Mouse (Mus musculus) heart, postnatal 0 days (tissue): Measurements from ENCODE around the gene Eif2b5.

Experiments used
- CTCF ChIP-seq: IDR thresholded peaks from 2 replicates; pipeline ENCODE4 v1.5.1; 2016; ENCODE audit warnings: antibody characterized with exemption, control low read depth, low read depth
- EP300 ChIP-seq: IDR thresholded peaks from 2 replicates; pipeline ENCODE4 v1.6.1; 2016; ENCODE audit warnings: antibody characterized with exemption, low read depth

DNA sequence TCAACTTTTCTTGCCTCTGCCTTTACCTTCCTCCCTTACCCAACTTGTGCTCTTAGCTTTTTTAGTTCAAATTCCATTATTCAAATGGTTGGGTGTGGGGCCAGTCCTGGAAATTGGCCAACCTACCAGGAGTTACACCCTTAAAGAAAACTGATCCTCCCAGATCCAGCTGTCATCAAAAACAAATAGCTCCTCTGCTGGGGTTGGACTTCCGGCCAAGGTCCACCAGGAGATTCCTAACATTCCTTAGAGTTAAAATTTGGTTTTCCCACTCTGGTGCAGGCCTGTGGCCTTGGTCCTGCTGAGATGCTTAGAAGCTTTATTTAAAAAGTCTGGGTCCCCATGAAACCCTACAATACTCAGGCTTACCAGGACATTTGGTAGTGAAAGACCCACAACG, 20.1 kb upstream of the Eif2b5 start:
- TF ChIP-seq CTCF (no peak), EP300 (no peak)
